Mouse (Mus musculus): ENCODE data around the gene Mrap. TPM values are rescaled to one million over a fixed set of nuclear protein-coding genes. Genes with fewer than 3 reads are reported as not detected.
A peak's percentile ranks its signal among the peaks of the same experiment; 100 is the strongest.

Gene Mrap
- polyA plus RNA-seq, 1 experiment: 28.8 TPM

DNA sequence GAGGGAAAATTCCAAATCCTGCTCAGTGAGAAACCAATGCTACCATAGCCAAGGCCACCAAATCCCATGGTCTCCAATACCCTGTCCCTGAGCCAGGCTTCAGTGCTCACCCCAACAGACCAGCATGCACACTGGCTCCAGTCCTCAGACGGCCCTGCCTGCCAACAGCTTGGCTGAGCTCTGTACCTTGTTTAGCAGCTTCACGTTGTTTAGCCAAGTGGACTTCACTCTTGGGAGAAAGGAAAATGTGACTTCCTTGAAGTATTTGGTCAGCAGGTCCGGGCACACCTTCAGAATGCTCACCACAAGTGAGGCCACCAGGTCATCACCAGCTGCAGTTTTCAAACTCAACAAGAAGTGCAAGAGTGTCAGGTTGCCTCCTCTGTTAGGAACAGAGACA is 54.5 kb downstream of the Mrap start:
- 56% methylated on average over 3 of the region's 3 CpGs for WGBS
- H3K4me1 ChIP-seq (ENCODE audit: control insufficient read depth, insufficient read depth, low read length): no peaks in the 10 kb centered on the region
- no peak for TF ChIP-seq CTCF (conservative IDR thresholded peaks at IDR 0.05; ENCODE audit: insufficient read depth, insufficient read length, low read depth, low read length)
- TF ChIP-seq POLR2A (IDR thresholded peaks at IDR 0.05; ENCODE audit: low read depth, low read length): no peak
- no peak overlapping the region for H3K27ac ChIP-seq (ENCODE audit: insufficient read depth, low read depth, low read length)
- no peak overlapping the region for H3K4me3 ChIP-seq (ENCODE audit: insufficient read depth, low read depth, low read length)
- H3K27me3 ChIP-seq (replicated peaks; ENCODE audit: control insufficient read depth, insufficient read depth, low read length): no peaks in the 10 kb centered on the region
- no peaks in the 10 kb centered on the region; the same call in 1 of the 2 replicates for H3K36me3 ChIP-seq (ENCODE audit: control insufficient read depth, insufficient read depth, low read length)
- peak; percentile 88 for DNase-seq

DNA sequence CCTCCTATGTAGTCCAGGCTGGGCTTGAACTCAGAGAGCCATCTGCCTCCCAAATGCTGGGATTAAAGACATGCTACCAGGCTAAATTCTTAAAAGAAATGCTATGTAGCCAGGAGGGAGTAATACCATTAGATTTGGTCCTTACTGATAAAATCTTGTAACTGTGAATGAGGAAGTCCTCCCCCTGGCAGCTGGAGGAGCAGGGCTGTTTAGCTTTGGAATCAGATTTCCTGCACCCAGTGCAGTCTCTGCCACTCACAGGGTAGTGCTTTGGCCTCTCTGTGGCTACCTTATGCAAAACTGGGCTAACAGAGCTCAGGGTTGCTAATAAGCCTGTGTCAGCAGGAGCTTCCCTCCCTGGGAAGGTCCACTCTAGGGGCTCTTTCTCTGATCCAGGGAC is 56.7 kb downstream of the Mrap start:
- TF ChIP-seq CTCF (conservative IDR thresholded peaks at IDR 0.05; ENCODE audit: insufficient read depth, insufficient read length, low read depth, low read length) (no peak), POLR2A (IDR thresholded peaks at IDR 0.05; ENCODE audit: low read depth, low read length) (no peak)
- Histone ChIP-seq H3K4me3 (ENCODE audit: insufficient read depth, low read depth, low read length) (no peak overlapping the region), H3K27me3 (replicated peaks; ENCODE audit: control insufficient read depth, insufficient read depth, low read length) (no peaks in the 10 kb centered on the region), H3K4me1 (ENCODE audit: control insufficient read depth, insufficient read depth, low read length) (no peaks in the 10 kb centered on the region), H3K36me3 (ENCODE audit: control insufficient read depth, insufficient read depth, low read length) (no peaks in the 10 kb centered on the region; the same call in 1 of the 2 replicates), H3K27ac (ENCODE audit: insufficient read depth, low read depth, low read length) (no peak overlapping the region)
- DNase-seq: no peak

DNA sequence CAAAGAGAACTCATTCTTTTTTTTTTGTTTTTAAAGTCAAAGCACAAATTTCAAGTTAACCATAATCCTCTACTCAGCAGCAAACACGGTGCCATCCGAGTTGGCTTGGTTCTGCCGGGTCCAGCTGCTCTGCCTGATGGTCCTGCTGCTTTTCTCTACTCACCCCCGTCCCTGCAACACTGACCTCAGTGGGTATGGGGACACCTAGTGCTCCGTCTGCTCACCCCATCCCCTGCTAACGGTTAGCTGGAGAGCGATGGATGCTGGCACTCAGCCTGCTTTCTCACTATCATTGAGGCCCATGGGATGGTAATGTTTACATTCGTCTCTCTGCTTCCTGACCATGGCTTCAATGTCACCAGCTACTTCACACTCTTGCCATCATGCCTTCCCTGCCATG is 60.4 kb downstream of the Mrap start:
- 91% methylated on average over 8 of the region's 8 CpGs for WGBS
- DNase-seq: no peak
- no peaks in the 10 kb centered on the region for H3K4me1 ChIP-seq (ENCODE audit: control insufficient read depth, insufficient read depth, low read length)
- no peak overlapping the region for H3K4me3 ChIP-seq (ENCODE audit: insufficient read depth, low read depth, low read length)
- TF ChIP-seq POLR2A (IDR thresholded peaks at IDR 0.05; ENCODE audit: low read depth, low read length) (no peak), CTCF (conservative IDR thresholded peaks at IDR 0.05; ENCODE audit: insufficient read depth, insufficient read length, low read depth, low read length) (no peak)
- H3K27me3 ChIP-seq (replicated peaks; ENCODE audit: control insufficient read depth, insufficient read depth, low read length): no peaks in the 10 kb centered on the region
- no peak overlapping the region for H3K27ac ChIP-seq (ENCODE audit: insufficient read depth, low read depth, low read length)
- no peaks in the 10 kb centered on the region for H3K36me3 ChIP-seq (ENCODE audit: control insufficient read depth, insufficient read depth, low read length)

DNA sequence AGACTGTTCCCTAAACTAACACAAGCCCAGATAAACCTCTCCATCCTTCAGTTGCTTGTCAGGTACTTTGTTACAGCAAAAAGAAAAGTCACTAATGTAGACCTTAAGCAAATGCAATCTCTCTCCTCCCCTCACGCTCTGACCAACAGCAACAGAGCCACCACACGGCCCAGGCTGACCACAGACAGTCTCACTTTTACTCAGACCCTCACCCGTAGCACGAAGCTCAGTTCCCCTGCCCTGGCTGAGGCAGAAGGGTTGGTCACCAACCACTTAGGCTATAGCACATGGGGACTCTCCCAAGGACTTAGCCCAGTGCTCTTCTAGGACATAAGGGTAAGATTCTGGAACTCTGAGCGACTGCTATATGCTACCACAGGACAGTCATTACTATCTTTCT is 60.8 kb downstream of the Mrap start:
- 91% methylated on average over 5 of the region's 5 CpGs for WGBS
- no peak for TF ChIP-seq POLR2A (IDR thresholded peaks at IDR 0.05; ENCODE audit: low read depth, low read length)
- TF ChIP-seq CTCF (conservative IDR thresholded peaks at IDR 0.05; ENCODE audit: insufficient read depth, insufficient read length, low read depth, low read length): no peak
- no peaks in the 10 kb centered on the region for H3K4me1 ChIP-seq (ENCODE audit: control insufficient read depth, insufficient read depth, low read length)
- H3K36me3 ChIP-seq (ENCODE audit: control insufficient read depth, insufficient read depth, low read length): no peaks in the 10 kb centered on the region
- no peaks in the 10 kb centered on the region for H3K27me3 ChIP-seq (replicated peaks; ENCODE audit: control insufficient read depth, insufficient read depth, low read length)
- H3K4me3 ChIP-seq (ENCODE audit: insufficient read depth, low read depth, low read length): no peak overlapping the region
- no peak for DNase-seq
- H3K27ac ChIP-seq (ENCODE audit: insufficient read depth, low read depth, low read length): no peak overlapping the region

Other genes with a start within 250 kb of the Mrap start
- gene Mis18a, start 10.8 kb upstream of the Mrap start, polyA plus RNA-seq (2012; rRNA removed): 4.6 and 6.1 TPM in 2 replicates
- 2.7 and 3.2 TPM in 2 replicates for gene Urb1, start 72.2 kb downstream of the Mrap start, polyA plus RNA-seq (2012; rRNA removed)
- gene Eva1c, start 88.5 kb downstream of the Mrap start, polyA plus RNA-seq (2012; rRNA removed): 5.8 and 8.3 TPM in 2 replicates
- gene Cfap298, start 196.9 kb downstream of the Mrap start, polyA plus RNA-seq (2012; rRNA removed): 16.1 TPM in 2 replicates

Data from kidney, adult 2 months (tissue).